Mouse (Mus musculus): ENCODE data around the gene Hspa1a.

GRCm38 (mm10) chr17:34980655-34981054 lies 8.7 kb upstream of the Hspa1a start:
- peak; percentile 21; the same call in 1 of the 2 replicates for TF ChIP-seq CTCF (IDR thresholded peaks at IDR 0.05; ENCODE audit: control insufficient read depth, insufficient read depth, low read length)
- TF ChIP-seq POLR2A (IDR thresholded peaks at IDR 0.05; ENCODE audit: borderline replicate concordance, control insufficient read depth, low read depth, low read length) = no peak

Measured in bone marrow, adult 2 months (tissue).